Comparison of ENCODE assay signal across 19 mouse cellular contexts in genomic region chr15:4000536-4000935, GRCm38 (mm10).
"Had no signal": no experiment of that assay in that cellular context is flagged by ENCODE, and none has a peak within 500 bp of the region (broad histone marks: within the 10 kb centered on the region; RNA-seq: fewer than 3 reads in every experiment).

No protein-coding gene starts in this region.

- H3K27me3 ChIP-seq: limb, embryonic 13.5 days; liver, embryonic 12.5 days; liver, embryonic 15.5 days; midbrain, embryonic 12.5 days; stomach, embryonic 15.5 days had no signal

- H3K4me3 ChIP-seq: limb, embryonic 10.5 days; limb, embryonic 13.5 days; liver, embryonic 12.5 days; liver, embryonic 15.5 days; midbrain, embryonic 12.5 days; stomach, embryonic 15.5 days had no signal

- ATAC-seq: inflammation-experienced regulatory T-cells, adult 6 months; intestine, embryonic 16.5 days; liver, embryonic 12.5 days; midbrain, embryonic 16.5 days had no signal

- H3K4me1 ChIP-seq: limb, embryonic 13.5 days; midbrain, embryonic 12.5 days; stomach, embryonic 15.5 days had no signal

- H3K9ac ChIP-seq: limb, embryonic 13.5 days; liver, embryonic 12.5 days; liver, embryonic 15.5 days; midbrain, embryonic 12.5 days; stomach, embryonic 15.5 days had no signal

- DNase-seq: kidney, adult 18-20 months; kidney, postnatal 10 days; kidney, postnatal 36 days; liver; lung, adult 2 months; lung, postnatal 36 days; right cerebral cortex, adult 18-20 months; right cerebral cortex, postnatal 14 days; spleen, adult 18-20 months; thymus, postnatal 25 days had no signal

- H3K27ac ChIP-seq: limb, embryonic 10.5 days; limb, embryonic 13.5 days; liver, embryonic 12.5 days; liver, embryonic 15.5 days; midbrain, embryonic 12.5 days; stomach, embryonic 15.5 days had no signal

- H3K9me3 ChIP-seq: limb, embryonic 10.5 days; liver, embryonic 15.5 days; stomach, embryonic 15.5 days had no signal

- H3K36me3 ChIP-seq: limb, embryonic 10.5 days; limb, embryonic 13.5 days; liver, embryonic 12.5 days; liver, embryonic 15.5 days; midbrain, embryonic 12.5 days; stomach, embryonic 15.5 days had no signal

- H3K4me2 ChIP-seq: limb, embryonic 13.5 days; liver, embryonic 12.5 days; liver, embryonic 15.5 days; midbrain, embryonic 12.5 days; stomach, embryonic 15.5 days had no signal
